Mouse (Mus musculus): ENCODE results near the gene Mfrp.

Mfrp gene

DNA sequence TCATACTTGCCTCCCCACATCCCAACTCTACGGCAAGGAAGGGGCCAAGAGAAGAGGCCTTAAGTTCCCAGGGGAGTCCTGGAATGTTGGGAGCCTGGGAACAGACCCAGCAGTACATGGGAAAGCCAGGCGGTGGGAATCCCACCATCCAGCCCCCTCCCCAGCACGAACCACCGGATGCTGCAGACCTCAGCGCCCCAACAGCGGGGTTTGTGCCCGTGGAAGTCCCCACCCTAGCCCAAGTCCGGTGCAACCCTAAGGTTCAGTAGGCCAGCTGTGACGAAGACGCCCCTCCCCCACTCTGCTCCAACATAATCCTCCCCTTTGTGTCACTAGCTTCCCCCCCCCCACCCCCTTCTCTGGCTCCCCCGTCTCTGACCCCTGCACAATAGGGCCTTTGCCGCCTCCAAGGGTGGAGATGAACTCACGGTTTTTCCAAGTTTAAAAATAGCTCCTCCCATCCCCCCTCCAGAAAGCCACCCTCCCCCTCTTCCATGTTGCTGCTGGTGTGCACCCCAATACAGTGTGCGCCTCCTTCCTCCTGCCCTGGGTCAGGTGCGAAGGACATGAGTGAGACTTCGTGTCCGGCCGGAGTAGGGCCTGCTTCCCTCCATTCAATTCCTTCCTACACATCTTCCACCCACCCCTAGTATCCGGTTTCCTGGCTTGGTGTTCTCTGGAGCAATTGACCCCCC, 29.2 kb downstream of the Mfrp start:
- DNase-seq (ENCODE audit: low spot score in 2 of 2) = no peak

- DNase-seq (ENCODE audit: low spot score in 2 of 2) = no peak
Observed at GRCm38 (mm10) chr9:44131276-44131590, 29.7 kb downstream of the Mfrp start.

GRCm38 (mm10) chr9:44132200-44132599, 30.7 kb downstream of the Mfrp start:
- DNase-seq (ENCODE audit: low spot score in 2 of 2) = no peak

DNA sequence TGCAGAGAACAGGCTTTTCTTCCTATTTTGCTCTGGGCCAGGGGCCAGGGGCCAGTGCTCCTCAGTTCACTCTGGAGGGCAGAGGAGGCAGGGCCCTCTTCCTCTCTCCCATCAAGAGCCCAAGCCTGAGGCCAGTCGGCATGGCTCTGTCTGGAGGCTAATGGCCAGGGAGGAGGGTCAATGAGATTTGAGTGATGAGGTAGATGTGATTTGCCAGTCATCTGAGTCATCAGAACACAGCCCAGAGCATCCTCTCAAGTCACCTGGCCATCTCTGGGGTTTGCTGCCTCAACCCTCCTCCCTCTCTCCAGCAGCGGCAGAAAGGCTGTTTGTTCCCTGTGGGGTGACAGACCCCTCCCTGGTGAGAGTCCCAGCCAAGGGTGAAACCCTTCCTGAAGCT, 31.8 kb downstream of the Mfrp start:
- no peak for DNase-seq (ENCODE audit: low spot score in 2 of 2)

DNA sequence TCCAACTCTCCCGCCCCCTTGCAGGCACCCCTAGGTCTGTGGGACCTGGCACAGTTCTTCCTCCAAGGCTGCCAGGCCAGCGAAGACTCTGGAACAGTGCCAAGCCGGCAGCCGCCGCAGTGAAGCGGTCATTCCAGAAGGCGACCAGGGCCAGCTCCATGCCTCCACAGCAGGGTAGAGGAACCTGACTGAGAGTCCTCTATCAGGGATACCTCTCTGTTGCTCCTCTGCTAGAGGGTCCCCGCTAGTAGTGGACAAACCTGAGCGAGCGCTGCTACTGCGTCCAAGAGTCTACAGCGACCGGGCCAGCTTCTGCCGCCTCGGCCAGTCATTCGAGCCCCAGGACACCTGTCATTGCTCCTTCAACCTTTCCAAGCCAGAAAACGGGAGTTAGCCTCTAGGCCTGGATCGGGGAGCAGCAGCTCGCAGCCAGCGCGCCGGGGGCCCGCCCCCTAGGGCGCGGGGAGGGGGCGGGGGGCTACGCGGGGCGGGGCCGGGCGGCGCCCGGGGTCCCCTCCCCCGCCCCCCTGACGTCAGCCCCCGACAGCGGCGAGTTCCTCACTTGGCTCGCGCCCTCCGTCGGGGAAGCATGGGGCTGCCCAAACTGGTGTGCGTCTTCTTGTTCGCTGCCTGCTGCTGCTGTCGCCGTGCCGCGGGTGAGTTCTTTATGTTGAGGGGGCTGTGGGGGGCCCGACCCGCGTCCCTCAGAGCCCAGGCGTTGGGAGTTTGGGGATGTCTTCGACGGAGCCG, 32.7 kb downstream of the Mfrp start, which contains the start of gene Mcam:
TSS of gene Mcam (plus strand) at position 369 of the 750 bp plus-strand sequence.
- no peak for DNase-seq (ENCODE audit: low spot score in 2 of 2)

- DNase-seq (ENCODE audit: low spot score in 2 of 2) = no peak
Observed at GRCm38 (mm10) chr9:44134851-44135730, 33.6 kb downstream of the Mfrp start.

DNA sequence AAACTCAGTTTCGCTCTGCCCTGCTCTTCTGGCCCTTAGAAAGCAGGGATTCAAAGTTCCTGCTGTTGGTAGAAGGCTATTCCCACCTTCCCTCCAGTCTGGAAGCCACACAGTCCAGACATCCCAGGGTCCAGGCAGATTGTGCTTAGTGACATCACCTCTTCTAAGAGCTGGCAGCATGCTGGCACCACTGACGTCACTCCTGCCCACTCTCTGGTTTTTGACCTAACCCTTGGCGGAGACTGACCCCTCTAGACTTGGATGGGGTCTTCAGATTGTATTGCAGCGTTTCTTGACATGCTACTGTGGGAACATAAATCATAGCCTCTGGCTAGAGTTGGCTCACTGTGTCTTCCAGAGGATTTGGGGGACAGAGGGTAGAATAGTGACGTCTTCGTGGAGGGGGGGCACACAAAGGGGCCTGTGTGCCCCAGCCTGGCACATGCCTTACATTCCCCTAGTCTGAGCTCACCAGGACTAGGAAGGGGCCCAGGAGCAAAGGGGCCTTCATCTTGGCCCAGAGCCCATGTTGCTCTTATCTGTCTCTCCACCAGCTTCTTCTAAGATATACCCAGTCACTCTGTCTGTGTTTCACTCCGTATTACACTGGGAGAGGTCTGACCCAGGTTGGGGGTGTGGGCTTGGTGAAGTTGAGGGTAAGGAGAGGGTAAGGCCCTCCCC, 34.3 kb downstream of the Mfrp start:
- DNase-seq (ENCODE audit: low spot score in 2 of 2) = no peak

DNA sequence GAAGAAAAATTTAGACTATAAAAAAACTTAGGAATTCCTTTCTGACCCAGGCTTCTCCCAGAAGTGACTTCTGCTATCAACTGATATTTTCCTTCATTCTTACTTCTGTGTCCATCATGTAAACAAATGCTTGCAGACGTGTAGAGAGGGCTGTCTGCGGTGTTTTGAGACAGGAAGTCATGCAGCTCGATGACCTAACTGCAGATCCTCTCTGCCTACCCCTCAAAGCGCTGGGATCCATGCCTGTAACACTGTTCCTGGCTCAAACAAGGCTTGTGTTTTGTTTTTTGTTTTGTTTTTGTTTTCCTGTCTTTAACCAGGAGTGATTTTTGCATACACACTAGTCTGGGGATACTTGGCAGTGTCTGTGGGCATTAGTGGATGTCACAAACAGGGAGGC, 36.3 kb downstream of the Mfrp start:
- no peak for DNase-seq (ENCODE audit: low spot score in 2 of 2)

- DNase-seq (ENCODE audit: low spot score in 2 of 2) = no peak
Observed at GRCm38 (mm10) chr9:44141951-44142350, 40.4 kb downstream of the Mfrp start.

GRCm38 (mm10) chr9:44143421-44143820, 41.9 kb downstream of the Mfrp start:
- DNase-seq (ENCODE audit: low spot score in 2 of 2) = no peak

- no peak for DNase-seq (ENCODE audit: low spot score in 2 of 2)
Observed at GRCm38 (mm10) chr9:44144023-44144717, 42.6 kb downstream of the Mfrp start.

- no peak for DNase-seq (ENCODE audit: low spot score in 2 of 2)
Observed at GRCm38 (mm10) chr9:44144718-44145060, 43.2 kb downstream of the Mfrp start.

- DNase-seq (ENCODE audit: low spot score in 2 of 2) = no peak
Observed at GRCm38 (mm10) chr9:44147290-44147689, 45.8 kb downstream of the Mfrp start.
